Mouse (Mus musculus) spleen, postnatal 10 days (tissue): Measurements from ENCODE around the gene Amot.

Source experiments
- DNase-seq, 2 experiments: peaks; one replicate each; pipeline ENCODE4 v3.0.0; 2021 to 2022; ENCODE audit warnings: low spot score in 2 of 2

Gene Amot

DNA sequence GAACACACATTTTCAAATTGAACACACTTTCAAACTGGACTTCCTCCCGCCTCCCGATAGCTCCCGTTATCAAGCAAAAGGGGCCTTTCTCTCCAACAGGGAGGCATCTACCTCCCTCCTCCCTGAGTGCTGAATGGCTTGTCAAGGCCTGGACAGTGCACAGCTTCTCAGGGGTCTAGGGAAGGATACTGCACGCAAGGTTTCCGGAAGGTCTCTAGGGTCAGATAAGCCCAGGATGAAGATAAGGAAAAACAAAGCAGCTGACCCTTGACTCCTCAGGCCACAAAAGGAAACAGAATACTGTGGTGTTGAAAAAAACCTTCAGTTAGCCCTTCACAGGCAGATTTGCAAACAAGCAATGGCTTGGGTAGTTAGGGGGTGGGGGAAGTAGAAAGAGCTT lies 22.6 kb downstream of the Amot start:
- DNase-seq: no peak

DNA sequence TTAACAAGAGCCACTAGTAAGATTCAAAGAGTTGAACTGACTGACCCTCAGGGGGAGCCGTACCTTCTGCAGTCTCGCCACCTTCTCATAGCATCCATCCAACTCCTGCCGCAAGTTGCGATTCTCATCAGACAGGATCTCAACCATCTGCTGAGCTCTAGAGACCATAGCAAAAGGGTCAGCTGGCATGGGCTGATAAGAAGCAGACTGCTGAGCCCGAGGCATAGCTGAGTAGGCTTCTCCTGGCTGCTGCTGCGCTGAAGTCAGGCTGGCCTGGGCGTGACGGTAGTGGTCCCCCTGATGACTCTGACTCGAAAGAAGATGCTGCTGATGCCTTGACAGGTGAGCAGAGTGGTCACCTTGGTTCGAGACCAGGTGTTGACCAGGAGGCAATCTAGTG lies 25.0 kb downstream of the Amot start:
- no peak for DNase-seq

- DNase-seq: no peak
Observed at GRCm38 (mm10) chrX:145477725-145478194, 27.2 kb downstream of the Amot start.

DNA sequence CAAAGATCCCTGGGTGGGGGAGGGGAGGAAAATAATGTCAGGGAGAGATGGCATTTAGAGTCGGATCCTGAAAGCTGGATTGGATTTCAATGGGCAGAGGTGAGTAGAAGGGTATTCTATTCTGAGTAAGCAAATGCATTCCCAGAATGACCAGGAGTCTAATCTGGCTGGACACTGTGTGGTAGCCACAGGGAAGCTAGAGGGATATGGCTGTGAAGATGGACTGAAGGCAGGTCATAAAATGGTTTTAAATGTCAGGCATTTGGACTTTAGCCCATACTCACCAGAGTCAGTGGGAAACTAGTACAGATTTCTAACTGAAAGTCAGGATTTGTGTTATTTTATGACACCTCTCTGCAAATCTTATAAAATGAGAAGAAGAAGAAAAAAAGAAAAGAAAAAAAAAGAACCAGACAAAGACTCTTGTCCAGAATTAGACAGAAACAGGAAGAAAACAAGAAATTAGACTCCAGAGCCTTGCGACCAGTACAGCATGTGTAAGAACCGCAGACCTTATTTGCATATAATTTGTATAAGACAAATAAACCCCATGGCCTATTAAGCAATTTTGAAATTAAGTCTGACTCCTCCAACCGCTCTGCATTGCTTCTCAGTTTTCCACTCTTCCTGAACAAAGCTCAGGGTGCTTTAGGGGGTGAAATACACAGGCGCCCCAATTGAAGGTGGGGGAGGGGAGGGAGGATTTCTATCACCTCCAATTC lies 27.8 kb downstream of the Amot start:
- no peak for DNase-seq

GRCm38 (mm10) chrX:145468264-145468663 lies 36.7 kb downstream of the Amot start:
- no peak for DNase-seq

DNA sequence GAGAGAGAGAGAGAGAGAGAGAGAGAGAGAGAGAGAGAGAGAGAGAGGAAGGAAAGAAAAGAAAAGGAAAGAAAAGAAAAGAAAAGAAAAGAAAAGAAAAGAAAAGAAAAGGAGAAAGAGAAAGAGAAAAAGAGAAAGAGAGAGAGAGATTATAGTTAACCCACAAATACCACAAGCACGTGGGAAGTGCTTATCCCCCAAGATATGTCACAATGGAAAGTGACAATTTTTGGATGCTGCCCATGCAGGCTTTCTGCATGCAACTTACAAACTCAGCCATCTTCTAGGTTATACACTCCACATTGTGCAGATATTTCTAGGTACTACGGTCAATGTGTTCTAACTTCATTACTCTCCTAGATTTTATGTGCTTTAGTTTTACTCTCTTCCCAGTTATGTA lies 41.5 kb downstream of the Amot start:
- DNase-seq: no peak

- DNase-seq: no peak
Observed at GRCm38 (mm10) chrX:145461339-145461738, 43.6 kb downstream of the Amot start.

- no peak for DNase-seq
Observed at GRCm38 (mm10) chrX:145456251-145456650, 48.7 kb downstream of the Amot start.

DNA sequence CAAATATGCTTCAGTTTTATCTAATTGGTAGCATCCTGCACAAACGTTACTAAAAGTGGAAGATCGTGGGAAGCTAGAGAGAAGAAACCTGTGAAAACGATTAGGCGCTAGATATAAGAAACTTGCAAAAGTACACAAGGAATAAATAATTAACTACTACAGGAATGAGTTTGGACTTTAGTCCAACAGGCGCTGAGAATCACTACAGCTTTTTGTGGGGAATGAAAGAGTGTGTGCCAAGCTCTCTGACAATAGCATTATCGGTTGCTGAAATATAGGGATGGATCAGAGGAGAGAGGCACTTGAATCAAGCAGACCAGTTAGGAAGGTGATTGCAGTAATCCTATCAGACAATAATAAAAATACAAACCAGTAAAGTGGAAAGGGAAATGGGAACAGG lies 49.4 kb downstream of the Amot start:
- no peak for DNase-seq

GRCm38 (mm10) chrX:145454828-145455227 lies 50.2 kb downstream of the Amot start:
- DNase-seq: no peak

DNA sequence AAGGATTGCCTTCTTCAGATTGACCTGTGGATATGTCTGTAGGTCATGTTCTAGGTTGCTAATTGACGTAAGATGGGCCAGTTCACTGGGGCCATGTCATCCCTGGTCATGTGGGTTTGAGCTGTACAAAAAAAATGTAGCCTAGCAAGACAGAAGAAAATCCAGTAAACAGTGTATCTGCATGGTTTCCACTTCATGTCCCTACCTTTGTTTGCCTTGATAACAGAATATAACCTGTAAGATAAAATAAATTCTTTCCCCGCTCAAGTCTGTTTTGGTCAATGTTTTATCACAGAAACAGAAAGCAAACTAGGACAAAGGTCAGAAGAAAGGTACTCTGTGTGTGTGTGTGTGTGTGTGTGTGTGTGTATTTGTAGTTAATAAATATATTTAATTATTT lies 63.5 kb downstream of the Amot start:
- no peak for DNase-seq

DNA sequence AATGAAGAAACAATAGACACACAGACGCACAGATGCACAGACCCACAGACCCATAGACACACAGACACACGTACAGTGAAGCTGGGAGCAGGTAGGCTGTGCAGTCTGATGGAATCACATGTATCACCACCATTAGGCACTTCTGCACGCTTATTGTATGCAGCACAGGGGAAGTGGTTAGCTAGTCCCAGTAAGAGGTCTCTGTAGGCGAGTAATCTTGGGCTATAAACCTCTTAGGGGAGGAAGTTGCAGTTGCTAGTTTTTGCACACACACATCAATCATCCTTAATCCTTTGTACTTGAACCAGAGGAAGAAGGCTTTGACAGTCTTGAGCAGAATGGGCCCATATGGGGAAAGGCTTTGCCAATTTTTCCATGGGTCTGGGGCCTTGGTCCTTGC lies 71.3 kb downstream of the Amot start:
- no peak for DNase-seq

GRCm38 (mm10) chrX:145430836-145431570 lies 74.0 kb downstream of the Amot start:
- no peak for DNase-seq

- no peak for DNase-seq
Observed at GRCm38 (mm10) chrX:145428811-145429210, 76.2 kb downstream of the Amot start.

DNA sequence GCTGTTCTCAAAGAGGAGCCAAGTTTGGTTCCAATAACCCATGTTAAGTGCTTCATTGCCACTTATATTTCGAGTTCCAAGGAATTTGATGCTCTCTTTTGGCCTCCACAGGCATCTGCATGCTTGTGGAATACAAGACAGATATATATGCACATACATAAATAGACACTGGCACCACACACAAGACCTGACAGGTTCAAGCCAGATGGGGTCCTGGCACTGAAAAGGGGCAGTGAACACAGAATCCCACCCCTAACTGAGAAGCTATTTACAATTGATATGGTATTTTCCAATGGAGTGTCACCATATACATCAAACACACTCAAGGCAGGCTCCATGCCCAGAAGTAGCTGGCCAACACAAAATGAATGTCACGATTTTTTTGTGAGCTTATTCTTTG lies 81.0 kb downstream of the Amot start:
- no peak for DNase-seq

DNA sequence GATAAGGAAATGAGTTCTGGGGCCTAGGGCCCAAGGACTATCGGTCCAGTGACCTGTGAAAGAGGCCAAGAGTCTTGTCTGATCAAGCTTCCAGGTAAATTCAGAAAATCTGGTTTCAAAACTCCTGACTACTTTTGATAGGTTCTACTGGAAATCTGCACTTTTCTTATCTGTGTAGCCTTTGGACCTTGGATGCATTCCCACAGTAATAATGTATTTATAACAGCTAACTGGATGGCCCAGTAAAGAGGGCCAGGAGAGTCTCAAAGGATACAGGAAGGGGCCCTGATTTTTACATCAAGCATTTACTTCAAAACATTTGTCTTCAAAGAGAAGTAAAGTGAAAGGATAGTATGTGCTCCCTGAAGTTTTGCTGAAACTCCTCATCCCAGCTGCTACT lies 90.7 kb downstream of the Amot start:
- no peak for DNase-seq

GRCm38 (mm10) chrX:145411425-145411824 lies 93.6 kb downstream of the Amot start:
- no peak for DNase-seq

GRCm38 (mm10) chrX:145406052-145406451 lies 98.9 kb downstream of the Amot start:
- no peak for DNase-seq

GRCm38 (mm10) chrX:145401926-145402325 lies 103.1 kb downstream of the Amot start:
- no peak for DNase-seq

DNA sequence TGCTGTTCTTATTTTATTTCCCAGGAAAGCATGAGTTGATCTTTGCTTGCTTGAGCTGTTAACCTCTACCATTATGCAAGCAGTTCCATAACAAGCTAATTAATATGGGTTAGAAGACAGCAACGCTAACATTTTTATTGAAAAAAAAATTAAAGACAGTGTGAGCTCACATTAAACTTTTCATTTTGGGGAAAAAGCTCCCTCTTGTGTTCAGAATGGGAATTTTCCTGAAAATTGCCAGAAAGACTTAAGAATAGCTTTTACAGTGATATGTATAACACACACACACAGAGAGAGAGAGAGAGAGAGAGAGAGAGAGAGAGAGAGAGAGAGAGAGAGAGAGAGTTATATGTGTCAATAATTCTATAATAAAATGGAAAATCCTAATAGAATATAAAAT lies 105.7 kb downstream of the Amot start:
- no peak for DNase-seq
